Mouse (Mus musculus) frontal cortex, adult 2 months (tissue): ENCODE measurements around the gene Cmc1. TPM values are rescaled to one million over a fixed set of nuclear protein-coding genes. Genes with fewer than 3 reads are reported as not detected.
"Not testable (repeated sequence)": the region's sequence is repeated elsewhere in the genome, so short reads cannot be mapped to it uniquely, and the experiment has no call there.

Experiments
- DNase-seq, 2 experiments: peaks; one replicate each; pipeline ENCODE4 v3.0.0; 2022; ENCODE audit warnings: low spot score in 1 of 2; ENCODE audit errors: extremely low spot score in 1 of 2
- polyA plus RNA-seq: library from polyadenylated mRNA; depleted of rRNA; stranded (reverse); fragments of >200 nt; gene quantifications from 2 replicates; pipeline ENCODE4 v1.2.3, GENCODE M21; 2012

The Cmc1 gene
- polyA plus RNA-seq, 1 experiment, result 14.8 TPM

GRCm38 (mm10) chr9:118150429-118151220 lies 648 bp upstream of the Cmc1 start:
- no peak for DNase-seq

- not testable (repeated sequence) for DNase-seq
Observed at GRCm38 (mm10) chr9:118140356-118140755, 9.6 kb downstream of the Cmc1 start.

GRCm38 (mm10) chr9:118110360-118110710 lies 39.6 kb downstream of the Cmc1 start:
- no peak for DNase-seq

GRCm38 (mm10) chr9:118109697-118110359 lies 40.1 kb downstream of the Cmc1 start:
- no peak for DNase-seq

GRCm38 (mm10) chr9:118108527-118109011 lies 41.4 kb downstream of the Cmc1 start:
- peak in 1 of 2 experiments; percentile 49 for DNase-seq

- DNase-seq, result no peak
Observed at GRCm38 (mm10) chr9:118101802-118102201, 48.2 kb downstream of the Cmc1 start.

- no peak for DNase-seq
Observed at GRCm38 (mm10) chr9:118100484-118100883, 49.5 kb downstream of the Cmc1 start.

GRCm38 (mm10) chr9:118099395-118099794 lies 50.6 kb downstream of the Cmc1 start:
- DNase-seq, result peak in 1 of 2 experiments; percentile 42

- DNase-seq, result no peak
Observed at GRCm38 (mm10) chr9:118083834-118084233, 66.1 kb downstream of the Cmc1 start.

- DNase-seq, result no peak
Observed at GRCm38 (mm10) chr9:118082575-118083431, 67.2 kb downstream of the Cmc1 start.

- no peak for DNase-seq
Observed at GRCm38 (mm10) chr9:118073358-118073757, 76.6 kb downstream of the Cmc1 start.

GRCm38 (mm10) chr9:118072101-118072500 lies 77.9 kb downstream of the Cmc1 start:
- no peak for DNase-seq

GRCm38 (mm10) chr9:118071337-118071736 lies 78.6 kb downstream of the Cmc1 start:
- no peak for DNase-seq

- DNase-seq, result no peak
Observed at GRCm38 (mm10) chr9:118070442-118070841, 79.5 kb downstream of the Cmc1 start.

GRCm38 (mm10) chr9:118059101-118059500 lies 90.9 kb downstream of the Cmc1 start:
- no peak for DNase-seq

- peak in 1 of 2 experiments; percentile 23 for DNase-seq
Observed at GRCm38 (mm10) chr9:118053286-118053685, 96.7 kb downstream of the Cmc1 start.

GRCm38 (mm10) chr9:118045011-118045533 lies 104.9 kb downstream of the Cmc1 start:
- no peak for DNase-seq

GRCm38 (mm10) chr9:118043581-118043980 lies 106.4 kb downstream of the Cmc1 start:
- no peak for DNase-seq

- no peak for DNase-seq
Observed at GRCm38 (mm10) chr9:118042738-118043137, 107.2 kb downstream of the Cmc1 start.

GRCm38 (mm10) chr9:118041646-118042045 lies 108.3 kb downstream of the Cmc1 start:
- no peak for DNase-seq

- peak in 1 of 2 experiments; percentile 35 for DNase-seq
Observed at GRCm38 (mm10) chr9:118041022-118041400, 109.0 kb downstream of the Cmc1 start.
